Mouse (Mus musculus) embryonic facial prominence, embryonic 12.5 days (tissue): ENCODE measurements around the gene Spint3. TPM values are rescaled to one million over a fixed set of nuclear protein-coding genes. Genes with fewer than 3 reads are reported as not detected.
"Not testable (repeated sequence)": the region's sequence is repeated elsewhere in the genome, so short reads cannot be mapped to it uniquely, and the experiment has no call there.

ENCODE experiments used
- ATAC-seq: fragments of 200-750 bp; cut with Nextera tagmentation; 2 replicates; pipeline ENCODE4 v1.8.0; 2017; ENCODE audit not compliant: insufficient number of reproducible peaks, insufficient read depth, low FRiP score, low TSS enrichment
- H3K27ac ChIP-seq: fragments of 300-500 bp; sonication (generic); 2 replicates; pipeline ENCODE4 v1.5.1; 2016; ENCODE audit warnings: mild to moderate bottlenecking
- H3K27me3 ChIP-seq: fragments of 300-500 bp; sonication (generic); 2 replicates; pipeline ENCODE4 v1.6.1; 2016; ENCODE audit warnings: mild to moderate bottlenecking, moderate library complexity
- H3K36me3 ChIP-seq: fragments of 300-500 bp; sonication (generic); 2 replicates; pipeline ENCODE4 v1.6.1; 2016; ENCODE audit warnings: mild to moderate bottlenecking
- H3K4me1 ChIP-seq: fragments of 300-500 bp; sonication (generic); 2 replicates; pipeline ENCODE4 v1.6.1; 2016
- H3K4me2 ChIP-seq: fragments of 300-500 bp; sonication (generic); replicated peaks from 2 replicates; pipeline ENCODE4 v1.6.1; 2016; ENCODE audit warnings: mild to moderate bottlenecking, moderate library complexity
- H3K4me3 ChIP-seq: fragments of 300-500 bp; sonication (generic); 2 replicates; pipeline ENCODE4 v1.5.1; 2016; ENCODE audit warnings: mild to moderate bottlenecking
- H3K9ac ChIP-seq: fragments of 300-500 bp; sonication (generic); 2 replicates; pipeline ENCODE4 v1.6.1; 2016; ENCODE audit warnings: mild to moderate bottlenecking, moderate library complexity
- H3K9me3 ChIP-seq: fragments of 300-500 bp; sonication (generic); 2 replicates; pipeline ENCODE4 v1.6.1; 2016; ENCODE audit warnings: mild to moderate bottlenecking, moderate library complexity
- WGBS: fragments of 180-500 bp; shearing (Covaris S2); methylation state at CpG from one replicate; pipeline ENCODE4 v1.1.7; 2016; 5-methylcytosine and 5-hydroxymethylcytosine counted together
- polyA plus RNA-seq: library from polyadenylated mRNA; unstranded; fragments of >200 nt; fragmentation: Nextera tagmentation; extraction: Ambion mirVana; gene quantifications from 2 replicates; pipeline ENCODE4 v1.2.1, GENCODE M21; 2016

The Spint3 gene
- polyA plus RNA-seq: not detected in 2 replicates

GRCm38 (mm10) chr2:164573359-164573758 is at the start of gene Spint3:
Gene Spint3, minus strand, starts transcription at chr2:164573459.
- H3K9me3 ChIP-seq, ATAC-seq, H3K4me1 ChIP-seq, H3K4me2 ChIP-seq, H3K27me3 ChIP-seq, H3K27ac ChIP-seq, H3K36me3 ChIP-seq, H3K4me3 ChIP-seq, H3K9ac ChIP-seq: not testable (repeated sequence)
- WGBS: 74% methylated on average over 6 of the region's 6 CpGs

GRCm38 (mm10) chr2:164621775-164622174 is 48.5 kb upstream of the Spint3 start:
- 79% methylated on average over 4 of the region's 4 CpGs for WGBS
- no peaks in the 10 kb centered on the region for H3K27me3 ChIP-seq
- H3K36me3 ChIP-seq: no peaks in the 10 kb centered on the region
- H3K4me3 ChIP-seq: no peak overlapping the region
- H3K9me3 ChIP-seq: no peaks in the 10 kb centered on the region
- no peak overlapping the region for H3K9ac ChIP-seq
- H3K4me2 ChIP-seq: no peak overlapping the region
- no peaks in the 10 kb centered on the region for H3K4me1 ChIP-seq
- ATAC-seq: no peak
- no peak overlapping the region for H3K27ac ChIP-seq

GRCm38 (mm10) chr2:164619050-164619449 is 45.8 kb upstream of the Spint3 start:
- ATAC-seq: no peak
- no peak overlapping the region for H3K9ac ChIP-seq
- no peaks in the 10 kb centered on the region for H3K27me3 ChIP-seq
- H3K9me3 ChIP-seq: no peaks in the 10 kb centered on the region
- no peak overlapping the region for H3K27ac ChIP-seq
- 71% methylated on average over 5 of the region's 5 CpGs for WGBS
- H3K4me2 ChIP-seq: no peak overlapping the region
- no peaks in the 10 kb centered on the region for H3K36me3 ChIP-seq
- no peak overlapping the region for H3K4me3 ChIP-seq
- no peaks in the 10 kb centered on the region for H3K4me1 ChIP-seq

- no peak overlapping the region for H3K9ac ChIP-seq
- no peaks in the 10 kb centered on the region for H3K9me3 ChIP-seq
- no peak overlapping the region for H3K4me2 ChIP-seq
- H3K36me3 ChIP-seq: no peaks in the 10 kb centered on the region
- WGBS: 91% methylated on average over 3 of the region's 3 CpGs
- H3K4me1 ChIP-seq: peaks cover 6% of the 10 kb centered on the region; the same call in 1 of the 2 replicates
- no peak overlapping the region for H3K4me3 ChIP-seq
- ATAC-seq: no peak
- H3K27ac ChIP-seq: no peak overlapping the region
- H3K27me3 ChIP-seq: no peaks in the 10 kb centered on the region
Measured at GRCm38 (mm10) chr2:164615386-164615785, 42.1 kb upstream of the Spint3 start.

GRCm38 (mm10) chr2:164613471-164613870 is 40.2 kb upstream of the Spint3 start, which contains the start of the genes Wfdc6b and Wfdc8:
Gene Wfdc6b, plus strand, starts transcription at chr2:164613522.
Gene Wfdc8, minus strand, starts transcription at chr2:164613626.
- H3K4me3 ChIP-seq, H3K9me3 ChIP-seq, H3K27me3 ChIP-seq, ATAC-seq, H3K36me3 ChIP-seq, H3K4me2 ChIP-seq, H3K27ac ChIP-seq, H3K4me1 ChIP-seq, H3K9ac ChIP-seq: not testable (repeated sequence)
- 61% methylated on average over 8 of the region's 8 CpGs for WGBS

- ATAC-seq: no peak
- 77% methylated on average over 6 of the region's 6 CpGs for WGBS
- no peak overlapping the region for H3K4me2 ChIP-seq
Measured at GRCm38 (mm10) chr2:164608781-164609180, 35.5 kb upstream of the Spint3 start.

GRCm38 (mm10) chr2:164604411-164604810 is 31.2 kb upstream of the Spint3 start:
- H3K27ac ChIP-seq: no peak overlapping the region
- no peak overlapping the region for H3K9ac ChIP-seq
- H3K4me3 ChIP-seq: no peak overlapping the region
- H3K36me3 ChIP-seq: no peaks in the 10 kb centered on the region
- H3K4me1 ChIP-seq: no peaks in the 10 kb centered on the region
- 89% methylated on average over 8 of the region's 8 CpGs for WGBS
- 0 out of 2 replicates have a peak, but pooled peaks cover 2% of the 10 kb centered on the region for H3K27me3 ChIP-seq
- H3K4me2 ChIP-seq: no peak overlapping the region
- peaks cover 6% of the 10 kb centered on the region; the same call in 1 of the 2 replicates for H3K9me3 ChIP-seq
- ATAC-seq: no peak

More at GRCm38 (mm10) chr2:164608781-164609180, 35.5 kb upstream of the Spint3 start:
- Histone ChIP-seq H3K36me3 (no peaks in the 10 kb centered on the region), H3K4me1 (peaks cover 6% of the 10 kb centered on the region; the same call in 1 of the 2 replicates), H3K9ac (no peak overlapping the region), H3K27ac (no peak overlapping the region), H3K27me3 (0 out of 2 replicates have a peak, but pooled peaks cover 2% of the 10 kb centered on the region), H3K4me3 (no peak overlapping the region), H3K9me3 (no peaks in the 10 kb centered on the region)

GRCm38 (mm10) chr2:164603482-164603881 is 30.2 kb upstream of the Spint3 start:
- H3K9ac ChIP-seq: no peak overlapping the region
- 0 out of 2 replicates have a peak, but pooled peaks cover 2% of the 10 kb centered on the region for H3K27me3 ChIP-seq
- H3K4me3 ChIP-seq: no peak overlapping the region
- H3K36me3 ChIP-seq: no peaks in the 10 kb centered on the region
- no peaks in the 10 kb centered on the region for H3K4me1 ChIP-seq
- no peak overlapping the region for H3K4me2 ChIP-seq
- no peak overlapping the region for H3K27ac ChIP-seq
- peaks cover 6% of the 10 kb centered on the region; the same call in 1 of the 2 replicates for H3K9me3 ChIP-seq
- WGBS: 93% methylated on average over 3 of the region's 3 CpGs
- no peak for ATAC-seq

GRCm38 (mm10) chr2:164600179-164600578 is 26.9 kb upstream of the Spint3 start:
- no peak overlapping the region for H3K4me2 ChIP-seq
- no peak overlapping the region for H3K27ac ChIP-seq
- WGBS: 75% methylated on average over 3 of the region's 3 CpGs
- H3K27me3 ChIP-seq: no peaks in the 10 kb centered on the region
- no peak overlapping the region for H3K9ac ChIP-seq
- H3K4me3 ChIP-seq: no peak overlapping the region
- no peaks in the 10 kb centered on the region for H3K4me1 ChIP-seq
- peaks cover 6% of the 10 kb centered on the region; the same call in 1 of the 2 replicates for H3K9me3 ChIP-seq
- no peak for ATAC-seq
- H3K36me3 ChIP-seq: no peaks in the 10 kb centered on the region

GRCm38 (mm10) chr2:164593494-164593893 is 20.2 kb upstream of the Spint3 start, which contains the start of gene Eppin:
Gene Eppin, minus strand, starts transcription at chr2:164593594.
- H3K27me3 ChIP-seq: no peaks in the 10 kb centered on the region
- no peak within 1 kb of the TSS for H3K4me3 ChIP-seq
- H3K9me3 ChIP-seq: no peaks in the 10 kb centered on the region
- ATAC-seq: no peak
- 80% methylated on average over 4 of the region's 4 CpGs for WGBS
- no peak within 1 kb of the TSS for H3K4me2 ChIP-seq
- no peak within 1 kb of the TSS for H3K9ac ChIP-seq
- no peaks in the 10 kb centered on the region for H3K36me3 ChIP-seq
- no peaks in the 10 kb centered on the region for H3K4me1 ChIP-seq
- no peak within 1 kb of the TSS for H3K27ac ChIP-seq

GRCm38 (mm10) chr2:164592014-164592413 is 18.8 kb upstream of the Spint3 start:
- H3K4me3 ChIP-seq: no peak overlapping the region
- 8% methylated on average over 4 of the region's 4 CpGs for WGBS
- H3K27me3 ChIP-seq: no peaks in the 10 kb centered on the region
- H3K9me3 ChIP-seq: no peaks in the 10 kb centered on the region
- no peaks in the 10 kb centered on the region for H3K36me3 ChIP-seq
- no peak overlapping the region for H3K27ac ChIP-seq
- H3K4me2 ChIP-seq: no peak overlapping the region
- H3K9ac ChIP-seq: no peak overlapping the region
- no peaks in the 10 kb centered on the region for H3K4me1 ChIP-seq
- no peak for ATAC-seq

GRCm38 (mm10) chr2:164585025-164585725 is 11.9 kb upstream of the Spint3 start, which contains the start of gene Wfdc6a:
Gene Wfdc6a, minus strand, starts transcription at chr2:164585447.
- not testable (repeated sequence) for H3K36me3 ChIP-seq, ATAC-seq, H3K9ac ChIP-seq, H3K4me2 ChIP-seq, H3K9me3 ChIP-seq, H3K27ac ChIP-seq, H3K4me3 ChIP-seq, H3K27me3 ChIP-seq, H3K4me1 ChIP-seq
- 60% methylated on average over 13 of the region's 13 CpGs for WGBS
